ENCODE assay signal across 8 mouse cellular contexts in genomic region chr11:57644245-57645017, GRCm38 (mm10). TPM values are rescaled to one million over a fixed set of nuclear protein-coding genes. Genes with fewer than 3 reads are reported as not detected.
DNase-seq lines count a peak whose midpoint lies in the region; ATAC-seq and TF ChIP-seq lines count a peak whose summit lies in the region.

No protein-coding gene starts in this region.

- H3K27me3 ChIP-seq in forebrain, embryonic 11.5 days (ENCODE audit: control insufficient read depth, insufficient read depth, low read length), result no peaks in the 10 kb centered on the region
- H3K27me3 ChIP-seq in hindbrain, embryonic 12.5 days, result no peaks in the 10 kb centered on the region
- H3K27me3 ChIP-seq in liver, adult 2 months (ENCODE audit: control insufficient read depth, insufficient read depth, low read length), result no peaks in the 10 kb centered on the region
- no peaks in the 10 kb centered on the region for H3K27me3 ChIP-seq in midbrain, embryonic 15.5 days (replicated peaks)

- H3K9me3 ChIP-seq in forebrain, embryonic 11.5 days (ENCODE audit: control insufficient read depth, low read length), result no peaks in the 10 kb centered on the region
- H3K9me3 ChIP-seq in hindbrain, embryonic 12.5 days (replicated peaks), result no peaks in the 10 kb centered on the region
- H3K9me3 ChIP-seq in midbrain, embryonic 15.5 days, result no peaks in the 10 kb centered on the region

- TF ChIP-seq POLR2A in liver, adult 2 months (IDR thresholded peaks at IDR 0.05; ENCODE audit: extremely low read depth, insufficient read depth, low read length), result no peak

- ATAC-seq in forebrain, embryonic 11.5 days (replicated peaks; ENCODE audit: low FRiP score), result peak; percentile 49
- ATAC-seq in hindbrain, embryonic 12.5 days (ENCODE audit: low FRiP score), result peak; percentile 74
- peak; percentile 70 for ATAC-seq in midbrain, embryonic 15.5 days (replicated peaks)

- peak; percentile 59 to 65 for DNase-seq in cerebellum, postnatal 10 days
- DNase-seq in cerebellum, adult 9-11 months, result no peak
- DNase-seq in R1 (ENCODE audit: low read depth, low spot score), result peak; percentile 53
- peak; percentile 77 for DNase-seq in forebrain, embryonic 11.5 days (ENCODE audit: low spot score)
- peak; percentile 72 for DNase-seq in liver, adult 2 months (ENCODE audit: extremely low read depth, low read depth, low spot score)
- peak; percentile 34 to 46 for DNase-seq in thymus, adult 18-20 months

- WGBS in forebrain, embryonic 11.5 days, result under 1% methylated on average over 30 of the region's 30 CpGs
- WGBS in hindbrain, embryonic 12.5 days, result under 1% methylated on average over 30 of the region's 30 CpGs
- WGBS in liver, adult 2 months, result under 1% methylated on average over 30 of the region's 30 CpGs
- under 1% methylated on average over 30 of the region's 30 CpGs for WGBS in midbrain, embryonic 15.5 days

- peak overlapping the region; percentile 31; the same call in 1 of the 2 replicates for H3K27ac ChIP-seq in forebrain, embryonic 11.5 days (ENCODE audit: low read depth, low read length)
- H3K27ac ChIP-seq in hindbrain, embryonic 12.5 days, result peak overlapping the region; percentile 24; the same call in 1 of the 2 replicates
- H3K27ac ChIP-seq in liver, adult 2 months (replicated peaks; ENCODE audit: insufficient read depth, low read depth, low read length), result peak overlapping the region; percentile 49
- peak overlapping the region; percentile 83; the same call in 1 of the 2 replicates for H3K27ac ChIP-seq in midbrain, embryonic 15.5 days

- no peaks in the 10 kb centered on the region; the same call in 1 of the 2 replicates for H3K36me3 ChIP-seq in forebrain, embryonic 11.5 days (ENCODE audit: control insufficient read depth, insufficient read depth, low read length)
- no peaks in the 10 kb centered on the region for H3K36me3 ChIP-seq in hindbrain, embryonic 12.5 days
- no peaks in the 10 kb centered on the region for H3K36me3 ChIP-seq in liver, adult 2 months (ENCODE audit: control insufficient read depth, insufficient read depth, low read length)
- H3K36me3 ChIP-seq in midbrain, embryonic 15.5 days (replicated peaks), result no peaks in the 10 kb centered on the region

- H3K79me2 ChIP-seq in liver, adult 2 months (ENCODE audit: control insufficient read depth, insufficient read depth, low read length), result 0 out of 2 replicates have a peak, but pooled peaks cover 3% of the 10 kb centered on the region

- H3K4me2 ChIP-seq in forebrain, embryonic 11.5 days (ENCODE audit: low read depth, low read length, severe bottlenecking), result peak overlapping the region; percentile 98
- H3K4me2 ChIP-seq in hindbrain, embryonic 12.5 days (replicated peaks), result peak overlapping the region; percentile 95
- H3K4me2 ChIP-seq in midbrain, embryonic 15.5 days, result peak overlapping the region; percentile 94

- peak overlapping the region; percentile 81 for H3K9ac ChIP-seq in forebrain, embryonic 11.5 days (ENCODE audit: low read length)
- peak overlapping the region; percentile 85 for H3K9ac ChIP-seq in hindbrain, embryonic 12.5 days
- peak overlapping the region; percentile 80 for H3K9ac ChIP-seq in liver, adult 2 months (ENCODE audit: low read depth, low read length)
- peak overlapping the region; percentile 65 for H3K9ac ChIP-seq in midbrain, embryonic 15.5 days

- H3K4me1 ChIP-seq in forebrain, embryonic 11.5 days (replicated peaks; ENCODE audit: control insufficient read depth, insufficient read depth, low read length), result peaks cover 6% of the 10 kb centered on the region; the same call in 1 of the 2 replicates
- H3K4me1 ChIP-seq in hindbrain, embryonic 12.5 days, result peaks cover 30% of the 10 kb centered on the region
- H3K4me1 ChIP-seq in liver, adult 2 months (ENCODE audit: control insufficient read depth, insufficient read depth, low read length), result peaks cover 3% of the 10 kb centered on the region
- peaks cover 36% of the 10 kb centered on the region for H3K4me1 ChIP-seq in midbrain, embryonic 15.5 days

- peak overlapping the region; percentile 72 for H3K4me3 ChIP-seq in forebrain, embryonic 11.5 days (ENCODE audit: low read depth, low read length)
- H3K4me3 ChIP-seq in hindbrain, embryonic 12.5 days, result peak overlapping the region; percentile 76
- H3K4me3 ChIP-seq in liver, adult 2 months (ENCODE audit: insufficient read depth, low read depth, low read length), result peak overlapping the region; percentile 76
- H3K4me3 ChIP-seq in midbrain, embryonic 15.5 days, result peak overlapping the region; percentile 78

- TF ChIP-seq CTCF in liver, adult 2 months (IDR thresholded peaks at IDR 0.05; ENCODE audit: low read depth, low read length), result no peak

RNA-seq across cellular contexts. Expression of gene Galnt10, which starts 0.8 kb away (rescaled TPM):
- polyA plus RNA-seq in forebrain, embryonic 11.5 days (2014; fragmentation: Nextera tagmentation; extraction: Ambion mirVana), result 15.1 and 18.1 TPM in 2 replicates
- 31.1 and 31.4 TPM in 2 replicates for polyA plus RNA-seq in hindbrain, embryonic 12.5 days (2016; fragmentation: Nextera tagmentation; extraction: Ambion mirVana)
- total RNA-seq in liver, adult 2 months (2014; rRNA removed), result 2.5 and 3.9 TPM in 2 replicates
- 3.2 and 3.9 TPM in 2 replicates for polyA plus RNA-seq in liver, adult 2 months (2012; rRNA removed)
- 16.4 and 16.5 TPM in 2 replicates for polyA plus RNA-seq in midbrain, embryonic 15.5 days (2015; fragmentation: Nextera tagmentation; extraction: Ambion mirVana)

Comparison
In these comparisons a context has a peak if more than half of its experiments do, and no peak if none do; other contexts are left out.
1. H3K27ac ChIP-seq: peak in every context shown above with its lines; median percentile 83 in midbrain, embryonic 15.5 days; 49 in liver, adult 2 months; 31 in forebrain, embryonic 11.5 days; 24 in hindbrain, embryonic 12.5 days.